Mouse (Mus musculus) adrenal gland, adult 2 months (tissue): ENCODE data around the gene Hbq1b. TPM values are rescaled to one million over a fixed set of nuclear protein-coding genes. Genes with fewer than 3 reads are reported as not detected.

Experiments used
- DNase-seq: peaks from one replicate; pipeline ENCODE4 v3.0.0; 2021
- polyA plus RNA-seq: library from polyadenylated mRNA; depleted of rRNA; stranded (reverse); fragments of >200 nt; gene quantifications from 2 replicates; pipeline ENCODE4 v1.2.3, GENCODE M21; 2012; rRNA removed
- total RNA-seq, 2 experiments: library from RNA; stranded (reverse); gene quantifications; 2 replicates each; pipeline ENCODE4 v1.2.3; 2021

The Hbq1b gene
- total and polyA plus RNA-seq, 3 experiments, result 0.36 to 0.75 TPM; not detected in 1

GRCm38 (mm10) chr11:32300279-32301267, 13.8 kb downstream of the Hbq1b start:
- DNase-seq, result no peak

DNA sequence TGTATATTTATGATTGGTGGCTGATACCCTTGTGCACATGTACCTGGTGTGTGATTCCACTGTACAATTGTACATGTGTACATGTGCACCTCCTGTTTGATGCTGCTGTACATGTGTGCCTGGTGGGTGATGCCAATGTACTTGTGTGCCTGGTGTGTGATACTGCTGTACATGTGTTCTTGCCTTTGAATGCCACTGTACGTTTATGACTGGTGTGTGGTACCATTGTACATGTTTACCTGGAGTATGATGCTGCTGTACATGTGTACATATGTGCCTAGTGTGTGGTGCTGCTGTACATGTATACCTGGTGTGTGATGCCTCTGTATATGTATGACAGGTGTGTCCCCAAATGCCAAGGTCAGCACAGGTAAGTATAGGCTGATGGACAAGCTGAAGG, 14.7 kb downstream of the Hbq1b start:
- DNase-seq, result no peak

DNA sequence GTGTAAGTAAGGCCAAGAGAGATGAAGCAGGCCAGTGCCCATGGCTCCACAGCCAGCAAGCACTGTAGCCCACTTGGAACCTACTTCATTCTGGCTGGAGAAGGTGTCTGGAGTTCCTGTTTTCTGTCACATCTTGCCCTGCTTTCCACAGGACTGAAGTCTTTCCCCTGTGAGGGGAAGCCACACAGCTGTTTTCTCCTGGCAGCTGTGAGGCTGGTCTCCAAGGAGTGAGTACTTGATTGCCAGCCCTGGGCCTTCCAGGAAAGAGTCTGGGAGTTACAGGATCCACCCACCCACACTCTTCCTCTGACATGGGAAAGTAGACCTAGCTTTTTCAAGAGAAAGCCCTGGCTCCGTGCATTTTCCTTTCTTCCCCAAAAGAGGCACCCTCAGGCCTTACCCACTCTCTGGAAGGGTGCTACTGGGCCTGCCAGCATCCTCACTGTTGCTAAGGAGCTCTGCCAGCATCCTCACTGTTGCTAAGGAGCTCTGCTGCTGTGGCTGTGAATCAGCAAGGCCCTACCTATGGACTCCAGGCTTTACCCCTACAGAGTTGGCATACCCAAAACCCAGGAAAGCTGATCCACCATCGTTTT, 16.2 kb downstream of the Hbq1b start:
- DNase-seq, result no peak

- DNase-seq, result no peak
These were observed 16.7 kb downstream of the Hbq1b start for GRCm38 (mm10) chr11:32303455-32303854.

GRCm38 (mm10) chr11:32307006-32307405, 20.2 kb downstream of the Hbq1b start:
- no peak for DNase-seq

DNA sequence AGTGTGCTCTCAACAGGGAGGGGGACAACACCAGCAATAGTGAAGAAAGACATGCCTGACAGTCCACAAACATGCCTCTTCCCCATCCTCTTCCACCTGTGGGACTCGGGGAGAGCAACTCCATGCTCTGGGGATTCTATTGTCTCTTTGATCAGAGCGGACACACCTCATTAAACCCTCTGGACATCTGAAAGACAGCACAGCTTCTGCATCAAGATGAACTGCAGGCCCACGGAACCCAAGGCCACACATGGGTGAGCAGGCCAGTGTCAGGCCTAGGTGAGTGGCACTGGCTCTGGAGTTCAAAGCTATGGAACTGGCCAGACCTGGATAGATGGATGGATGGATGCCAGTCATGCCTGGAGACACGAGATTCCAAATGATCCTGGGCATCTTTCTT, 22.7 kb downstream of the Hbq1b start:
- no peak for DNase-seq

- no peak for DNase-seq
These were observed 23.2 kb downstream of the Hbq1b start for GRCm38 (mm10) chr11:32309928-32310327.

DNA sequence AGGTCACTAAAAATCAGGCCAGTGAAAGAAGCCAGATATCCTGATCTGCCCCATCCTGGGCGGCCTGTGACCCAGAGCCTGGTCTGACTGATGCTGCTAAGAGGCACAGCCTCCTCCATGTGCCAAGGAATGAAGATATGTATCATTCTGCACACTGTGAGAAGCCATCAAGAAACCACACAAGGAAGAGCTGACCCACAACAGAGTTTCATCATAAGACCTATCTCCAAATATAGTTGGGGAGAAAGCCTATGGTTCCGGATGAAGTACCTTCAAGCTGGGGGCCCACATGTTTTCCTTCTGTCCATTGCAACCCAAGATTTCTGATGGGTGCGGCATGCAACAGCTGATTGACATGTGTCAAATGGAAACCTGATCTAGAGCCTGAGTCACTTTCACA, 29.2 kb downstream of the Hbq1b start:
- no peak for DNase-seq

DNA sequence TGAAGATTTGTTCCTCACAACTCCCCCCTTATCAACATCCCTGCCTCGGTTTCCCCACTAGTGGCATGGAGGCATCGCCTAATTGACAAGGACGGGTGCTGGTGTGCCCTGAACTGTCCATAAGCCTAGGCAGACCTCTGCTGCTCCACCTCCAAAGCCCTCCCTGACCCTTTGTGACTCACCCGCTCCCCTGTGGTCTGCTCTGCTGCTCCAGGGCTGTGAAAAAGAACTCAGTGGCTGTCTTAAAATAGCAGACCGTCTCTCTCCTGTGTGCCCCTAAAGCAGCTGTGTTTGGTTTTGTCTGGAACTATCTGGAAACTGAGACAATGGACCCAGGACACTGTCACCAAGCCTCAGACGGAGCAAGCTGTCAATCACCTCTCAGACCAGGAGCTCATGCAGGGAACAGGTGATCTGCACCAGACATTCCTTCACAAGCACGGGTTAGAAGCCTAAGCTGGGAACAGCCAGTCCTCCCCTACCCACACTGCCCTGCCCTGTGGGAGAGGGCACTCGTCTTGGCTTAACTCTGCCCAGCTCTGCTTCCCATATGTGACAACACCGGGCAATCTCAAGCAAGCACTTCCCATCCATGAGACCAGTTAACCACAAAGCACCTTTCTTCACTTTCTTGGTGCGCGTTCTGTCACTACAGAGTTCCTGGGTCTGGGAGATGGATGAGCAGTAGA, 33.9 kb downstream of the Hbq1b start:
- no peak for DNase-seq

DNA sequence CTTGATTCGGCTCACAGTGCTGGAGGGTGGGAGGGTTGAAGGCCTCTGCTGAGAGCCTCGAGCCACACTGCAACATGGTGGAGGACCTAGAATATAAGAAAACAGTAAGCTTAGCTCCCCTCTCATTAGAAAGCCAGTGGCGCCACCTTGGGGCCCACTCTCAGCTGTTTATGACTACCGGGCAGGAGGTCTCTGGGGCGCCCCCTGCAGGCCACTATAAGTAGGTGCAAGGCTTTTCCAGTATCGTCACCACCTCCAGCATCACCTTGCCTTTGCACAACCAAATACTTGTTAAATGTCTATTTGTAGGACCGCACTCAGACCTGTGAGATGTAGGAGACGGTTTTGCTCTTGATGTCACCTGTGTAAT, 34.4 kb downstream of the Hbq1b start:
- peak; percentile 34 for DNase-seq

- DNase-seq, result peak; percentile 86
These were observed 37.8 kb downstream of the Hbq1b start for GRCm38 (mm10) chr11:32324609-32325008.

- DNase-seq, result peak; percentile 30
These were observed 44.3 kb downstream of the Hbq1b start for GRCm38 (mm10) chr11:32331075-32331474.

GRCm38 (mm10) chr11:32331861-32332260, 45.1 kb downstream of the Hbq1b start:
- DNase-seq, result no peak

DNA sequence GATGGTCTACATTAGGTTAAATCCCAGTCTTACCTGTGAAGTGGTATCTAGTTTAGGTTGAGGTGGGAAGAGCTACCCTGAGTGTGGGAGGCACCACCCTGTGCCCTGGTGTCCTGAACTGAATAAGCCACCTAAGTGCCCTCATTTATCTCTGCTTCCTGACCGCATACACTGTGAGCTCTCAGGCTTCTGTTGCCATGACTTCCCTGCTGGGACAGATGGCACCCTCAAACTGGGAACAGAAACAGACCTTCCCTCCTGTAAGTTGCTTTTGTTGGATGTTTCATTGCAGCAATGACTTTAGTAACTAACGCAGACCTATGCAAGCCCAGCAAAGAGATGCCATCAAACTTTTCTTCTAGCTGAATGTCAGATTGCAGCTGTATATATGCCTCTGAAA, 46.5 kb downstream of the Hbq1b start:
- no peak for DNase-seq

- no peak for DNase-seq
These were observed 49.7 kb downstream of the Hbq1b start for GRCm38 (mm10) chr11:32336435-32336907.

Other genes with a start within 250 kb of the Hbq1b start
- gene Il9r, start 86.7 kb upstream of the Hbq1b start, total RNA-seq, result under 1 TPM; 0.26 to 0.31 TPM
- gene Il9r, start 86.7 kb upstream of the Hbq1b start, polyA plus RNA-seq, result 0.69 TPM in 1 of 2 replicates, not detected in the other
- gene Snrnp25, start 81.5 kb upstream of the Hbq1b start, total RNA-seq, result 10 to 100 TPM in 1 of 2 experiments, 1 to 10 TPM in 1; 9.8 to 15.5 TPM
- gene Snrnp25, start 81.5 kb upstream of the Hbq1b start, polyA plus RNA-seq, result 7.2 and 7.8 TPM in 2 replicates
- gene Rhbdf1, start 64.7 kb upstream of the Hbq1b start, total RNA-seq, result 10 to 100 TPM; 28.0 to 28.6 TPM
- gene Rhbdf1, start 64.7 kb upstream of the Hbq1b start, polyA plus RNA-seq, result 137 and 151 TPM in 2 replicates
- 10 to 100 TPM; 17.1 to 19.6 TPM for gene Mpg, start 60.5 kb upstream of the Hbq1b start, total RNA-seq
- gene Mpg, start 60.5 kb upstream of the Hbq1b start, polyA plus RNA-seq, result 17.1 and 21.1 TPM in 2 replicates
- 10 to 100 TPM; 58.6 to 68.2 TPM for gene Nprl3, start 19.3 kb upstream of the Hbq1b start, total RNA-seq
- gene Nprl3, start 19.3 kb upstream of the Hbq1b start, polyA plus RNA-seq, result 176 and 201 TPM in 2 replicates
- not detected for gene Hba-x, start 10.6 kb upstream of the Hbq1b start, total RNA-seq
- not detected in 2 replicates for gene Hba-x, start 10.6 kb upstream of the Hbq1b start, polyA plus RNA-seq
- gene Hba-a1, start 3.5 kb upstream of the Hbq1b start, total RNA-seq, result 1,000 to 10,000 TPM; 2,365 to 2,621 TPM
- gene Hba-a1, start 3.5 kb upstream of the Hbq1b start, polyA plus RNA-seq, result 1,833 and 2,428 TPM in 2 replicates
- 1,000 to 10,000 TPM; 1,707 to 1,770 TPM for gene Hba-a2, start 9.5 kb downstream of the Hbq1b start, total RNA-seq
- gene Hba-a2, start 9.5 kb downstream of the Hbq1b start, polyA plus RNA-seq, result 1,248 and 1,571 TPM in 2 replicates
- gene Hbq1a, start 13.1 kb downstream of the Hbq1b start, total RNA-seq, result not detected
- not detected in 2 replicates for gene Hbq1a, start 13.1 kb downstream of the Hbq1b start, polyA plus RNA-seq
- gene Sh3pxd2b, start 60.9 kb downstream of the Hbq1b start, total RNA-seq, result 1 to 10 TPM; 5.2 to 7.4 TPM
- gene Sh3pxd2b, start 60.9 kb downstream of the Hbq1b start, polyA plus RNA-seq, result 3.0 and 3.4 TPM in 2 replicates
- gene Ubtd2, start 168.4 kb downstream of the Hbq1b start, total RNA-seq, result 10 to 100 TPM; 12.2 to 14.4 TPM
- gene Ubtd2, start 168.4 kb downstream of the Hbq1b start, polyA plus RNA-seq, result 4.7 and 4.9 TPM in 2 replicates
- 1 to 10 TPM in 1 of 2 experiments, under 1 TPM in 1; 0.66 to 1.8 TPM for gene Efcab9, start 245.1 kb downstream of the Hbq1b start, total RNA-seq
- gene Efcab9, start 245.1 kb downstream of the Hbq1b start, polyA plus RNA-seq, result not detected in 2 replicates
- gene Stk10, start 246.3 kb downstream of the Hbq1b start, total RNA-seq, result 10 to 100 TPM; 11.2 to 13.1 TPM
- gene Stk10, start 246.3 kb downstream of the Hbq1b start, polyA plus RNA-seq, result 6.0 and 6.7 TPM in 2 replicates